Mouse (Mus musculus) erythroblast, embryonic 14.5 days (primary cell): ENCODE measurements around the gene Skap2.

Source experiments
- GATA1 ChIP-seq: IDR thresholded peaks from 2 replicates; pipeline ENCODE4 v1.6.1; 2012; ENCODE audit warnings: low read length, inconsistent platforms, mixed read lengths
- TAL1 ChIP-seq: IDR thresholded peaks from 3 replicates; pipeline ENCODE4 v1.6.1; 2012; ENCODE audit warnings: low read length, inconsistent platforms, mixed read lengths

GRCm38 (mm10) chr6:51921831-51922230 is 90.5 kb downstream of the Skap2 start:
- TF ChIP-seq TAL1 (no peak), GATA1 (no peak)
